Mouse (Mus musculus) neural tube, embryonic 15.5 days (tissue): ENCODE results near the gene Gprin1. TPM values are rescaled to one million over a fixed set of nuclear protein-coding genes. Genes with fewer than 3 reads are reported as not detected.

Experiments
- ATAC-seq: fragments of 200-750 bp; cut with Nextera tagmentation; 2 replicates; pipeline ENCODE4 v1.8.0; 2017; ENCODE audit warnings: mild to moderate bottlenecking, moderate TSS enrichment, moderate library complexity; ENCODE audit not compliant: low FRiP score
- H3K27ac ChIP-seq: fragments of 300-500 bp; sonication (generic); replicated peaks from 2 replicates; pipeline ENCODE4 v1.5.1; 2015; ENCODE audit warnings: mild to moderate bottlenecking, inconsistent platforms
- H3K27me3 ChIP-seq: fragments of 300-500 bp; sonication (generic); replicated peaks from 2 replicates; pipeline ENCODE4 v1.6.1; 2015; ENCODE audit warnings: inconsistent platforms
- H3K36me3 ChIP-seq: fragments of 300-500 bp; sonication (generic); 2 replicates; pipeline ENCODE4 v1.6.1; 2015; ENCODE audit warnings: inconsistent platforms
- H3K4me1 ChIP-seq: fragments of 300-500 bp; sonication (generic); 2 replicates; pipeline ENCODE4 v1.6.1; 2015; ENCODE audit warnings: inconsistent platforms
- H3K4me2 ChIP-seq: fragments of 300-500 bp; sonication (generic); 2 replicates; pipeline ENCODE4 v1.6.1; 2015; ENCODE audit warnings: inconsistent platforms, mild to moderate bottlenecking, moderate library complexity
- H3K4me3 ChIP-seq: fragments of 300-500 bp; sonication (generic); replicated peaks from 2 replicates; pipeline ENCODE4 v1.5.1; 2015; ENCODE audit warnings: mild to moderate bottlenecking, inconsistent platforms
- H3K9ac ChIP-seq: fragments of 300-500 bp; sonication (generic); replicated peaks from 2 replicates; pipeline ENCODE4 v1.6.1; 2015; ENCODE audit warnings: mild to moderate bottlenecking, inconsistent platforms
- H3K9me3 ChIP-seq: fragments of 300-500 bp; sonication (generic); replicated peaks from 2 replicates; pipeline ENCODE4 v1.6.1; 2016; ENCODE audit warnings: inconsistent platforms
- WGBS: fragments of 180-500 bp; shearing (Covaris S2); methylation state at CpG from one replicate; pipeline ENCODE4 v1.1.7; 2015; ENCODE audit warnings: mixed read lengths; 5-methylcytosine and 5-hydroxymethylcytosine counted together
- polyA plus RNA-seq: library from polyadenylated mRNA; unstranded; fragments of >200 nt; fragmentation: Nextera tagmentation; extraction: Ambion mirVana; gene quantifications from 2 replicates; pipeline ENCODE4 v1.2.1, GENCODE M21; 2015

The Gprin1 gene
- polyA plus RNA-seq, 1 experiment from 2014 or later = 21.6 TPM

DNA sequence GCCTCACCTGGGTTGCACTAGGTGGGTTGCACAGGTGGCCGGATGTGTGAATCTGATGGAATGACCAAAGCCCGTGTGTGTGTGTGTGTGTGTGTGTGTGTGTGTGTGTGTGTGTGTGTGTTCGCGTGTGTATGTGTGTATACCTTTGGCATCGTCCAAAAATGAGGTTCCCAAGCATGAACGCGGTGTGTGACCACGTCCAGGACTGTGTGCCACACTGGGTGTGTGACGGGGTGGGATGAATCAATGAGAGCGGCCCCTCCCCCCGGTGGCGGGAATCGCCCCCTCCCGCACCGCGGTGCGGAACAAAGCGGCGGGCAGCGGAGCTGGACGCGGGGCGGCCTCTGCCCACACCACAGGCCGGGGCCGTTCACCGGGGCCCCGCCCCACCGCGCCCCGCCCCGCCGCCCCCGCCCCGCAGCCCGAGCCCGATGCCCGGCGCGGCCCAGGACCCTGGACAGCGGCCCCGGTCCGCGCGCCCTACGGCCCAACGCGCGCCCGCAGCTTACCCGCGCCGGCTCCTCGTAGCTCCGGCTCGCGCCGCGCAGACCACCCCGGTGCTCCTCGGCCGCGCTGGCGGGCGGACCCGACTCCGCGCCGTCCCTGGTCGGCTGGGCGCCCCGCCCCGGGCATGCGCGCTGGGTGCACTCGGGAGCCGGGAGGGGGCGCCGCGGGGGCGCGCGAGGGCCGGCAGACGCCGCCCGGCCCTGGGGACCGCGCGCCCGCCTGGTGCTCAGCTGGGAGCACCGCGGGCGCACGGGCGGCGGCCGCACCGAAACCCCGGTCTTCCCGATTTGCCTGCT, 412 bp downstream of the Gprin1 start:
- H3K27me3 ChIP-seq = peaks cover 4% of the 10 kb centered on the region; the same call in 1 of the 2 replicates
- peak; percentile 90 for ATAC-seq
- H3K27ac ChIP-seq = peak overlapping the region; percentile 91
- H3K4me2 ChIP-seq = peak overlapping the region; percentile 73
- H3K4me3 ChIP-seq = peak overlapping the region; percentile 62
- H3K9me3 ChIP-seq = no peaks in the 10 kb centered on the region
- peak overlapping the region; percentile 74 for H3K9ac ChIP-seq
- WGBS = 2% methylated on average over 35 of the region's 100 CpGs
- H3K36me3 ChIP-seq = no peaks in the 10 kb centered on the region
- peaks cover 73% of the 10 kb centered on the region for H3K4me1 ChIP-seq

- H3K4me2 ChIP-seq = peak overlapping the region; percentile 73
- peak overlapping the region; percentile 74 for H3K9ac ChIP-seq
- WGBS = 35% methylated on average over 10 of the region's 10 CpGs
- H3K4me1 ChIP-seq = peaks cover 68% of the 10 kb centered on the region
- H3K27ac ChIP-seq = peak overlapping the region; percentile 91
- H3K36me3 ChIP-seq = no peaks in the 10 kb centered on the region
- ATAC-seq = peak; percentile 46; the same call in 1 of the 2 replicates
- no peaks in the 10 kb centered on the region for H3K9me3 ChIP-seq
- H3K4me3 ChIP-seq = peak overlapping the region; percentile 62
- H3K27me3 ChIP-seq = peaks cover 4% of the 10 kb centered on the region; the same call in 1 of the 2 replicates
These were observed 983 bp downstream of the Gprin1 start for GRCm38 (mm10) chr13:54748721-54749060.

GRCm38 (mm10) chr13:54748190-54748589, 1.5 kb downstream of the Gprin1 start:
- WGBS = 83% methylated on average over 8 of the region's 8 CpGs
- Histone ChIP-seq H3K36me3 (no peaks in the 10 kb centered on the region), H3K4me3 (peak overlapping the region; percentile 62), H3K27ac (peak overlapping the region; percentile 91), H3K27me3 (peaks cover 4% of the 10 kb centered on the region; the same call in 1 of the 2 replicates), H3K4me1 (peaks cover 65% of the 10 kb centered on the region), H3K4me2 (peak overlapping the region; percentile 73), H3K9ac (peak overlapping the region; percentile 74), H3K9me3 (no peaks in the 10 kb centered on the region)
- no peak for ATAC-seq

GRCm38 (mm10) chr13:54746896-54747295, 2.8 kb downstream of the Gprin1 start:
- no peaks in the 10 kb centered on the region for H3K9me3 ChIP-seq
- H3K36me3 ChIP-seq = no peaks in the 10 kb centered on the region; the same call in 1 of the 2 replicates
- ATAC-seq = no peak
- no peak overlapping the region for H3K9ac ChIP-seq
- H3K4me3 ChIP-seq = peak overlapping the region; percentile 62
- H3K4me2 ChIP-seq = peak overlapping the region; percentile 73
- H3K4me1 ChIP-seq = peaks cover 58% of the 10 kb centered on the region
- no peak overlapping the region for H3K27ac ChIP-seq
- peaks cover 4% of the 10 kb centered on the region; the same call in 1 of the 2 replicates for H3K27me3 ChIP-seq
- 35% methylated on average over 10 of the region's 10 CpGs for whole genome bisulfite sequencing

- H3K9ac ChIP-seq = 0 out of 2 replicates have a peak overlapping the region, but pooled peaks have one; percentile 6
- no peak for ATAC-seq
- no peak overlapping the region for H3K4me3 ChIP-seq
- H3K9me3 ChIP-seq = no peaks in the 10 kb centered on the region
- H3K4me1 ChIP-seq = peaks cover 53% of the 10 kb centered on the region
- peak overlapping the region; percentile 73 for H3K4me2 ChIP-seq
- 40% methylated on average over 6 of the region's 6 CpGs for WGBS
- no peak overlapping the region for H3K27ac ChIP-seq
- H3K36me3 ChIP-seq = peaks cover 7% of the 10 kb centered on the region; the same call in 1 of the 2 replicates
- peaks cover 3% of the 10 kb centered on the region; the same call in 1 of the 2 replicates for H3K27me3 ChIP-seq
These were observed 3.6 kb downstream of the Gprin1 start for GRCm38 (mm10) chr13:54746110-54746509.

GRCm38 (mm10) chr13:54738213-54738601, 11.5 kb downstream of the Gprin1 start:
- Histone ChIP-seq H3K27ac (no peak overlapping the region), H3K4me2 (peak overlapping the region; percentile 48), H3K9me3 (no peaks in the 10 kb centered on the region), H3K27me3 (peaks cover 24% of the 10 kb centered on the region), H3K4me1 (peaks cover 14% of the 10 kb centered on the region), H3K4me3 (peak overlapping the region; percentile 14), H3K36me3 (peaks cover 59% of the 10 kb centered on the region), H3K9ac (no peak overlapping the region)
- ATAC-seq = 0 out of 2 replicates have a peak, but pooled peaks have one; percentile 2
- WGBS = 8% methylated on average over 34 of the region's 34 CpGs

DNA sequence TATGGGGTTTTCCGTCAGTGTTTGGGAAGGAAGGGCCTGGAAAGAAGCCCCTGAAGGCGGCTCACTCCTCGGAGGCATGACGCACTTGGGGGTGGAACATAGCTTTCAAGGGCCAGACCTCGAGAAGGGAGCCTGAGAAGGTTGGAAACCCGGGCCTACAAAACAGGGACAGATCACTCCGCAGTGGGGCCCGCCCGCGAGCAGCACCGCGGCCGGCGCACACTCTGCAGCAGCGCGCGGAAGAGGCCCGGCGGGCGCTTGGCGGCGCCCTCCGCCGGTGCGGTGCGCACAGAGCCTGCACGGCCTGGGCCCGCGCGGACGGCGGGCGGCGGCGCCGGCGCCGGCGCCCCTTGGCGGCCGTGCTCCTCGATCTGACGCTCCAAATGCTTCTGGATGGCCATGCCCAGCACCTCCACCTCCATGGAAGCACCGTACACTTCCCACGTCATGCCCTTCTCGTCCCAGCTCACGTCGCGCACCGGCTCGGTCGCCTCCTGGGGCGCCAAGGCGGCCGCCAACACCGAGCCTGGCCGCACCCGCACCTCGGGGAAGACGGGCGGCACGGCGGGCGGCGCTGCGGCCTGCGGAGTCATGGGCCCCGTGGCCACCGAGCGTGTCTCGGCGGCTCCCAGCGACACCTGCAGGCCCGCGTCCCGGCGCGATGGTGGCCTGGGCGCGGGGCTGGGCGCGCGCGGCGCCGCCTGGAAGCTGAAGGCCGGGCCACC, 12.0 kb downstream of the Gprin1 start:
- 3% methylated on average over 68 of the region's 87 CpGs for WGBS
- peak overlapping the region; percentile 48 for H3K4me2 ChIP-seq
- H3K27ac ChIP-seq = no peak overlapping the region
- peaks cover 14% of the 10 kb centered on the region for H3K4me1 ChIP-seq
- peak; percentile 45; the same call in 1 of the 2 replicates for ATAC-seq
- H3K9me3 ChIP-seq = no peaks in the 10 kb centered on the region
- peak overlapping the region; percentile 14 for H3K4me3 ChIP-seq
- H3K27me3 ChIP-seq = peaks cover 24% of the 10 kb centered on the region
- H3K36me3 ChIP-seq = peaks cover 59% of the 10 kb centered on the region
- H3K9ac ChIP-seq = no peak overlapping the region

DNA sequence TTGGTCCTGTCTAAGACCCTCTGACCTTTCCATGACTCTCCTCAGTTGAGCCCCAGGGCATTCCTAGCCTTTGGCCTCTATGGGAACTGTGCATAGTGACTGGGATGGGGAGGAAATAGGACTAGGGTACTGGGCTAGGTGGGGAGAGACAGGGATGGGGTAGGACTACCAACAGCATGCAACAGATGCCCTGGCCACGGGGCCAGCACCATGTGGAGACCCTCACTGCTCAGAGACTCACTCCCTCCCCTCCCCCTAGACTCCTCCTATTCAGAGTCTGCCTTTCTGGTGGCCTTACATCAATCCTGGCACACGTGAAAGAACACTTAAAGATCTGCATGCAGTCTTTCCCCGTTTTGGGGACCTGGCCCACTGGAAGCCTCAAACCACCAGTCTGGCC, 12.7 kb downstream of the Gprin1 start:
- Histone ChIP-seq H3K36me3 (peaks cover 59% of the 10 kb centered on the region), H3K4me2 (no peak overlapping the region)
- 0 out of 2 replicates have a peak, but pooled peaks have one; percentile 7 for ATAC-seq

GRCm38 (mm10) chr13:54726131-54726530, 23.5 kb downstream of the Gprin1 start:
- H3K4me3 ChIP-seq = no peak overlapping the region
- no peak for ATAC-seq
- WGBS = 57% methylated on average over 11 of the region's 11 CpGs
- H3K9me3 ChIP-seq = no peaks in the 10 kb centered on the region
- peaks cover 3% of the 10 kb centered on the region; the same call in 1 of the 2 replicates for H3K4me1 ChIP-seq
- H3K27ac ChIP-seq = no peak overlapping the region
- H3K27me3 ChIP-seq = no peaks in the 10 kb centered on the region
- no peak overlapping the region for H3K9ac ChIP-seq
- no peak overlapping the region for H3K4me2 ChIP-seq
- H3K36me3 ChIP-seq = no peaks in the 10 kb centered on the region

More for the DNA sequence above, 12.7 kb downstream of the Gprin1 start:
- H3K27me3 ChIP-seq = peaks cover 24% of the 10 kb centered on the region
- no peak overlapping the region for H3K27ac ChIP-seq
- H3K4me1 ChIP-seq = peaks cover 14% of the 10 kb centered on the region
- H3K9me3 ChIP-seq = no peaks in the 10 kb centered on the region
- no peak overlapping the region for H3K4me3 ChIP-seq
- no peak overlapping the region for H3K9ac ChIP-seq
- WGBS = 21% methylated on average over 3 of the region's 3 CpGs

GRCm38 (mm10) chr13:54723143-54723542, 26.5 kb downstream of the Gprin1 start:
- no peak for ATAC-seq
- peaks cover 3% of the 10 kb centered on the region; the same call in 1 of the 2 replicates for H3K4me1 ChIP-seq
- no peak overlapping the region for H3K4me2 ChIP-seq
- 90% methylated on average over 3 of the region's 3 CpGs for WGBS
- no peaks in the 10 kb centered on the region for H3K9me3 ChIP-seq
- H3K27me3 ChIP-seq = no peaks in the 10 kb centered on the region
- no peak overlapping the region for H3K4me3 ChIP-seq
- no peaks in the 10 kb centered on the region for H3K36me3 ChIP-seq
- no peak overlapping the region for H3K9ac ChIP-seq
- H3K27ac ChIP-seq = no peak overlapping the region

DNA sequence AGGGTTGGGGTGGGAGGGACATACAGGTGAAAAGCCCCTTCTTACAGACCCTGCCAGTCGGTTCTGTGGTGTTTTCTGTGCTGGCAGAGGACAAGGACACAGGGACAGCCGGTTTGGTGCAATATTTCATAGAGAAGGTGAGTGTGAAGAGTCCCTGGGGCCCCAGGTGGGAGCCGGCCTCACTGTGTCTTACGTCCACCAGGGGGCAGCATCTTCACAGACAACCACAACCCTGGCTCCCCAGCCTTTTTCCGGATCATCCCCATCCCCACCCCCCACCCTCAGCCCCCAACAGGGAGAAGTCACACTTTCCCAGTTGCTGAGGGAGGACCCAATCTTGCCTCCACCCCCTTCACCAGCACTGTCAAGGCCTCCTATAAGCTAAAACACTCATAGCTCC, 32.8 kb downstream of the Gprin1 start:
- H3K4me2 ChIP-seq = no peak overlapping the region
- no peaks in the 10 kb centered on the region for H3K9me3 ChIP-seq
- 0 out of 2 replicates have a peak, but pooled peaks cover 5% of the 10 kb centered on the region for H3K4me1 ChIP-seq
- H3K36me3 ChIP-seq = no peaks in the 10 kb centered on the region
- H3K27me3 ChIP-seq = peaks cover 7% of the 10 kb centered on the region
- H3K27ac ChIP-seq = no peak overlapping the region
- WGBS = 0% methylated on average over 5 of the region's 5 CpGs
- H3K4me3 ChIP-seq = no peak overlapping the region
- ATAC-seq = peak; percentile 40; the same call in 1 of the 2 replicates
- no peak overlapping the region for H3K9ac ChIP-seq
